In genomic region chr17:26671268-26671667, GRCm38 (mm10) we compare ENCODE assay signal across 20 mouse cellular contexts.
"Had no signal": no experiment of that assay in that cellular context is flagged by ENCODE, and none has a peak within 500 bp of the region (broad histone marks: within the 10 kb centered on the region; RNA-seq: fewer than 3 reads in every experiment).

No protein-coding gene starts in this region.

- H3K27ac ChIP-seq: heart, adult 2 months; heart, embryonic 13.5 days; heart, embryonic 15.5 days; hindbrain, embryonic 10.5 days; hindbrain, embryonic 12.5 days; hindbrain, embryonic 14.5 days; intestine, embryonic 15.5 days; limb, embryonic 10.5 days; limb, embryonic 12.5 days; liver, embryonic 13.5 days; liver, embryonic 15.5 days had no signal

- H3K4me3 ChIP-seq: heart, adult 2 months; heart, embryonic 13.5 days; heart, embryonic 15.5 days; hindbrain, embryonic 10.5 days; hindbrain, embryonic 12.5 days; intestine, embryonic 15.5 days; limb, embryonic 10.5 days; limb, embryonic 12.5 days; liver, embryonic 13.5 days; liver, embryonic 15.5 days had no signal

- DNase-seq: gastrocnemius, postnatal 14 days; heart, adult 2 months; heart, postnatal 4 days; kidney, adult 18-20 months; kidney, adult 8-10 months; kidney, postnatal 10 days; kidney, postnatal 25 days; kidney, postnatal 4 days; liver; liver, embryonic 13.5 days; liver, postnatal 0 days had no signal

- H3K4me1 ChIP-seq: intestine, embryonic 15.5 days; limb, embryonic 10.5 days; limb, embryonic 12.5 days had no signal
